Mouse (Mus musculus) kidney, postnatal 14 days (tissue): ENCODE measurements around the gene Os9.

Experiments
- DNase-seq: peaks from one replicate; pipeline ENCODE4 v3.0.0; 2022; ENCODE audit warnings: mixed read lengths

Os9 gene

DNA sequence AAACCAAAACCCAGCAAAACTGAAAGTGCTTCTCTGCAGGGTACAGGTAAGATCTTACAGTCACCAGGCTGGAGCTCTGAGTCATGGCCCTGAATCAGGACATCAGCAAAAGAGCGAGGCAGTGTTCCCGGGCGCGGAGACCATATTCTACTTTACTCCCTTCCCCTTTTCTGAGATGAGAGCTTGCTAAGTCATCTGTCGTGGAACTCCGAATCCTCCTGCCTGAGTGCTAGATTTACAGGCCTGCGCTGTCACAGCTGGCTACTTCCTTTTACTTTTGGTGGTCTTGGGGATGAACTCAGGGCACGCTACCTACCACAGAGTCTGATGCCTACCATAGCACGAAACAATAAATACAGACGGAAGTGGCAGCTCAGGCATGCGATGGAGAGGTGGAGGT is 6.5 kb downstream of the Os9 start:
- DNase-seq = no peak

GRCm38 (mm10) chr10:127111001-127111887 is 9.7 kb downstream of the Os9 start:
- no peak for DNase-seq

DNA sequence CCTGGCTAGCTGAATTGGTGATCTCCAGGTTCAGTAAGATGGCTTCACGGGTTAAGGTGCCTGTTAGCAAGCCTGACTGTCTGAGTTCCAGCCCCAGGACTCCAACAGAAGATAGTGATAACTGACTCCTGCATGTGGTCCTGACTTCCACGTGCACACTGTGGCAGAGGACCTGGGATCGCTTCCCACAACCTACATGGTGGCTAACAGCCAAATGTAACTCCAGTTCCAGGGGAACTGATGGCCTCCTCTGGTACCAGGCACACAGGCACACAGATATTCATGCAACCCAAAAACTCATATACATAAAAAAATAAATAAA is 12.7 kb downstream of the Os9 start:
- DNase-seq = no peak

DNA sequence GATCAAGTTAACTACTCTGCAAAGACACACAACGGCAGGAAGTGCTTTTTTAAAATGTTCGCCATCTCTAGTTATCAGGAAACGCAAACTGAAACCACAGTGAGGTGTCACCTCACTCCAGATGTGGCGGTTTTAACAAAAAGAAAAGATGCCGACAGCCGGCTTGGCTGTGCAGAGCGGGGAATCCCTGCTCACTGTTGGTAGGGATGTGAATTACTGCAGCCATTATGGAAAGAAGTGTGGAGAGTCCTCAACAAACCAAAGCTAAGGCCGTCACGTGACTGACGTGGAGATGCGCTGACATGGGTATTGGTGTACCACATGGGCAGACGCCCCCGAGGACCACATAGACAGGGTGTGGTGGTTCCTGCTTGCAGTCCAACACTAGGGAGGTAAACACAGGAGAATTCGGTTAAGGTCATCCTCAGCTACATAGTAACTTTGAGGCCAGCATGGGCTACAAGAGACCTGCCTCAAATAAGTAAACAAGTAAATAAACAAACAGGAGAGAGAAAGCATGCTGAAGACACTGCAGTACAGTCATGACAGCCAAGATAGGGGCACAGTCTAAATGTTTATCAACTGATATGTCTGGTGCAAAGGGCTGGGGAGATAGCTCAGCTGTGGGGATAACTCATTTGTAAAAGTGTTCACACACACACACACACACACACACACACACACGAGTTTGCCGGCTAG is 13.2 kb downstream of the Os9 start:
- DNase-seq = no peak

DNA sequence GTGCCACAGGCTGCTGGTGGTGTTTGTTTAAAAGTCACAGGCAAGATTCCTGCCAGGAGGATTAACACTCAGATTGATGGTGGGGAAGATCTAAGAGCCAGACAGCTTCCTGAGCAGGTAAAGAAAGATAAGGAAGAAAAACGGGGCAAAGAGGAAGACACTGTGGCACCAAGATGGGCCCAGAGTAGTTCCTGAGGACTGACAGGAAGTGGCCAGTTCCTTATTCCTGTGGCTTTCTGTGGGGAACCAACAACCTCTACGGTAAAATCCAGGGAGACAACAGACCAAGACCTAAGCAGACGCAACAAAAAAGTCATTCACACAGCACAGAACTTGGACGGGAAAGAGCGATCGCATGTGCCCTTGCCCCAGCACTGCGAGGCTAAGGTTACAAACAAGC is 17.3 kb downstream of the Os9 start:
- DNase-seq = no peak

DNA sequence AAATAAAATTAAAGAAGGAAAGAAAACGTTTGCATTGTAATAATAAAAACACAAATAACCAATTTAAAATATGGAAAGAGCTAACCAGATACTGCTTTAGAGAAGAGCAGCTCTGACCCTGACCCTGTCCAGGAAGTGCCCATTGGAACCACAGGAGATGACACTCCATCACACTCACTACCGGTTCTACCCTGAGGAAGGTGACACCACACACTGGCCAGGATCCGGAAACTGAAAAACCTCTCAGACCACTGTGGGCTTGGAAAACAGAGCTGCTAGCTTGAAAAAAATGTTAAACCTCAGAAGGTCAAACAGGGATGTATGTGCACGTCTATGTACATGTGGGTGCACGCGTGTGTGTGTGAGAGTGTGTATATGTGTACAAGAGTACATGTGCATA is 19.8 kb downstream of the Os9 start:
- DNase-seq = no peak

- no peak for DNase-seq
Observed at GRCm38 (mm10) chr10:127100414-127100813, 20.5 kb downstream of the Os9 start.

DNA sequence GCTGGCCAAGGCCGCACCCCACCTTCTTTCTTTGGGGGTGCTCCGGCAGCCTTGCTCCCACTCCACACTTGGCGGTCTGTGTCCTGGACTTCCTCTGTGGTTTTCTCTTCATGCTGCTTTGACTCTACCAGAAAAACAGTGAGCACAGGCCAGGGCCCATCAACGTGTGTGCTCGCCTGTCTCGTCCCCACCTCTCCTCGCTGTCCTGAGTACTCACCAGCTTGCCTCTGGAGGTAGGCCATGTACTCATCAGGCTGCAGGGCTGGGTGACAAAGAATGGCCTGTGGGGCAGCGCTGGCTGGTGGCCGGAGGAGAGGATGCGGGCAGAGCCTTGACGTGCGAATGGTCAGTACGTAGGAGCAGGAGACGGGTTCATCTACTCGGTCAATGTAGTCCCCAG is 21.1 kb downstream of the Os9 start:
- DNase-seq = no peak

DNA sequence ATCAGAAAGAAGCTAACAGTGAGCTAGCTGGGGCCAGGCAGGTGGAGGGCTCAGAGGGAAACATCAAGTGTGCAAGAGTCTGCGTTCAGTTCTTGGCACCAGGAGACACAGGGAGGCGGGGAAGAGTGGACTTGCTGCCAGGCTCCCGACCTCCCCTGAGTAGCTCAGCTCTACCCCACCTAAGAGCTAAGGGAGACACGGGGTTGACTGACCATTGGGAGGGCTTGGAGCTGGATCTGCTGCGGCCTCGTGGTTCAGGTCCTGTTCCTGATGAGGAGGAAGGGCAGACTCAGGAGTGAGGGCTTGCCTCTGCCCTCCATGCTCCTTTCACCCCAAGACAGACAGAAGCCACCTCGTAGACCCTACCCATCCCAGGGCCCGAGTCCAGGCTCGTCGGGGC is 21.7 kb downstream of the Os9 start:
- no peak for DNase-seq

- DNase-seq = no peak
Observed at GRCm38 (mm10) chr10:127098514-127098913, 22.4 kb downstream of the Os9 start.

GRCm38 (mm10) chr10:127094382-127094802 is 26.5 kb downstream of the Os9 start:
- no peak for DNase-seq

DNA sequence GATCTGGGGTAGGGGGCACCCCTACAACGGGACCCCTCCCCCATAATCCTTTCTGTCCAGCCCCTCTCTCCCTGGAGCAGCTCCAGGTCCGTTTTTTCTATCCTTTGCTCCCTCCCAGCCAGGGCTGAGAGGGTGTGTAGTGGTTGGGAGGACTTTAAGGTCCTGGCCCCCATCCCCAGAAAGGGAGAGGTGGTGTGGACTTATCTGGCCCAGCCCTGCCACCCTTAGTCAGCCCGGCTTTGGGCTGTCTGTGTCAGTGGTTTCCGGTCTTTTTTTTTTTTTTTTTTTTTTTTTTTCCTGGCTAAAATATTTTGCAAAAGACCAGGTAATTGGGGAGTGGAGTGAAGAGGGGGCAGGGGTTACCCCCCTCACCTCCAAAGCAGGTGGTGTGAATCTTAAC is 28.2 kb downstream of the Os9 start:
- no peak for DNase-seq

DNA sequence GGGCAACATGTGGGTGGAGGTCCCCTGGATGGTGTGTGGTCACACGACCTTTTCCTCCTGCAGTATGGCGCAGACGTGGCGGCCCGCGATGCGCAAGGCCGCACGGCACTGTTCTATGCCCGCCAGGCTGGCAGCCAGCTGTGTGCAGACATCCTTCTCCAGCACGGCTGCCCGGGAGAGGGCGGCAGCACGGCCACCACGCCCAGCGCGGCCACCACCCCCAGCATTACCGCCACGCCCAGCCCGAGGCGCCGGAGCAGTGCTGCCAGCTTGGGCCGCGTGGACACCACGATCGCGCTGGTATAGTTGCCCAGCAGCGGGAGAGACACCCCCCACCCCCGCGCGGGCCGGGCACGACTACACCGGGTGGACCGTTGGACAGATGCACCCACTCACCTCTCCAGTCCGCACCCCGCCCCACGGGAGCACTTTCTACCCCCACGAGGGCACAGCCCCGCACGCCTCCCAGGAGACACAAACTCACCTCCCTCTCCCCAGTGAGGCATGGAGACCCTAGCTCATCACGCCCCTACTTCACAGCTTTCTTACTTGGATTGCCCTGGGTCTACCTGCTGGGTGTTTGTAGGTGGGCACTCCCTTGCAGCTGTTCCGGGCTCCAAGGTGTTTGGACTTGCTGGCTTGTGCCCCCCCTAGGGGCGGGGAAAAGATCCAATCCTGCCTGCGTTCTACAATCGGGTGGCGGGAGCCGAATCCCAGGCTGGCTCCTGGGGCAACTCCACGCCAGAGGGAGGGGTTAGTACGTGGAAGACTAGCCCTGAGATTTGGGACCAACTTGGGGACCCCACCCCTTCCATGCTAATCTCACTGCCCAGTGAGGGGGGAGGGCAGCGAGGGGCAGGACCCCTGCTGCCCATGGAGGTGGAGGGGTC is 29.2 kb downstream of the Os9 start:
- no peak for DNase-seq

GRCm38 (mm10) chr10:127090560-127091411 is 30.1 kb downstream of the Os9 start:
- DNase-seq = peak; percentile 76

GRCm38 (mm10) chr10:127085633-127086032 is 35.3 kb downstream of the Os9 start:
- no peak for DNase-seq

DNA sequence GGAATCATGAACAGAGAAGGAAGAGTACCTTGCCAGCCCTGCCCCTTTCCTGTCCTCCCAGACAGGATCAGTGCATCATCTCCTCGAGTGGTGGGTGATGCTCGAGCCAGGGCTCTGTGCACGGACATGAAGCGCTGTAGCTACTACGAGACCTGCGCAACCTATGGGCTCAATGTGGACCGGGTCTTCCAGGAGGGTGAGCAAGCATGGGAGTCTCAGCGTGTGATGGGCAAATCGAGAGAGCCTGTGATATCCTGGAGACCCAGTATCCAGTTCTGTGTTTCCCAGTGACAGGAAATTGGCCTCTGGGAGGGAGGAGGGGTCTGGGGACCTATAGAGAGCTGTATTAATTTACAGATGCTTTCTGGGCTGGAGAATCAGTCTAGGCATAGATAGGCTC is 35.9 kb downstream of the Os9 start:
- DNase-seq = no peak

GRCm38 (mm10) chr10:127083915-127084306 is 37.0 kb downstream of the Os9 start:
- no peak for DNase-seq

DNA sequence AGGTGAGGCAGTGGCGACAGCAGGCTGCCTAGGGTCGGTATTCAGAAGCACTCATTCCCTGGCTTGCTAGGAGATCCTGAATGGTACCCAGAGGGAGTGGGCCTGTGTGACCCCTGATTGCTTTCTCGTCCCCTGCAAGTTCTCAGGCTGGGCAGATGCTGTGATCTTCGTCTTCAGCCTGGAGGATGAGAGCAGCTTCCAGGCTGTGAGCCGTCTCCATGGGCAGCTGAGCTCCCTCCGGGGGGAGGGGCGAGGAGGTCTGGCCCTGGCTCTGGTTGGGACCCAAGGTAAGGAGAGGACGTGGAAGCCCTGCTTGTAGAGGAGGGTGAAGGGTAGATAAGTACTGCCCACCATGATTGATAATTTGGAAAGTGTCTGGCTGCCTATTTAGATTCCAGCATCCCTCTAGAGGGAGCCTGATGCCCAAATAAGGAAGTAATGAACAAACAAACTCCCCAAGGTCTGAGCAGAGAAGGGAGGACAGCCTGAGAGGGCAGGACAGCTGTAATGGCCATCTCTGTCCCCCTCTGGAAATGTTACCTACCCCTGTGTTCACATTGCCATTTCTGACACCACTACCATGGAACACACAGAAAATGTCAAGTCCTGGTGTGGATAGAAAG is 37.5 kb downstream of the Os9 start:
- no peak for DNase-seq

- no peak for DNase-seq
Observed at GRCm38 (mm10) chr10:127081996-127082620, 38.8 kb downstream of the Os9 start.

GRCm38 (mm10) chr10:127080901-127081780 is 39.8 kb downstream of the Os9 start:
- peak; percentile 51 for DNase-seq
